Mouse (Mus musculus) MEL (cell line): ENCODE results near the gene Ube3c. TPM values are rescaled to one million over a fixed set of nuclear protein-coding genes. Genes with fewer than 3 reads are reported as not detected.

Experiments used
- DNase-seq: peaks from one replicate; pipeline ENCODE4 v3.0.0; 2011; ENCODE audit warnings: low read depth, low spot score
- H3K27ac ChIP-seq: 2 replicates; pipeline ENCODE4 v1.5.1; 2012; ENCODE audit warnings: low read depth, mild to moderate bottlenecking, control low read depth, low read length, moderate library complexity; ENCODE audit not compliant: control insufficient read depth
- H3K27me3 ChIP-seq, 2 experiments: fragments of 150-350 bp in 1 of 2; sonication (generic) in 1 of 2; 2 replicates each; pipeline ENCODE4 v1.6.1; 2012; ENCODE audit warnings: low read length in 2 of 2, mild to moderate bottlenecking in 2 of 2, improper control_type of control experiment in 1 of 2, moderate library complexity in 1 of 2; ENCODE audit not compliant: insufficient read depth in 2 of 2, control insufficient read depth in 1 of 2
- H3K36me3 ChIP-seq, 2 experiments: 2 replicates each; pipeline ENCODE4 v1.6.1; 2012 to 2014; ENCODE audit warnings: low read length in 2 of 2, improper control_type of control experiment in 1 of 2, inconsistent platforms in 1 of 2, mild to moderate bottlenecking in 1 of 2; ENCODE audit not compliant: insufficient read depth in 2 of 2, control insufficient read depth in 1 of 2
- H3K4me1 ChIP-seq, 2 experiments: fragments of 150-350 bp in 1 of 2; sonication (generic) in 1 of 2; 2 replicates each; pipeline ENCODE4 v1.6.1; 2012; ENCODE audit warnings: low read length in 2 of 2, improper control_type of control experiment in 1 of 2, mild to moderate bottlenecking in 1 of 2; ENCODE audit not compliant: insufficient read depth in 2 of 2, control insufficient read depth in 1 of 2
- H3K4me3 ChIP-seq, 2 experiments: fragments of 150-350 bp in 1 of 2; sonication (generic) in 1 of 2; 2 replicates each; pipeline ENCODE4 v1.5.1; 2012; ENCODE audit warnings: low read depth in 2 of 2, low read length in 2 of 2, mild to moderate bottlenecking in 2 of 2, moderate library complexity in 2 of 2, control low read depth in 1 of 2, improper control_type of control experiment in 1 of 2; ENCODE audit not compliant: control insufficient read depth in 1 of 2, insufficient read depth in 1 of 2
- H3K79me2 ChIP-seq: 2 replicates; pipeline ENCODE4 v1.6.1; 2012; ENCODE audit warnings: mild to moderate bottlenecking, low read length, moderate library complexity; ENCODE audit not compliant: control insufficient read depth, poor library complexity, insufficient read depth
- H3K9ac ChIP-seq: 2 replicates; pipeline ENCODE4 v1.6.1; 2012; ENCODE audit warnings: low read depth, mild to moderate bottlenecking, control low read depth, low read length, moderate library complexity; ENCODE audit not compliant: control insufficient read depth, poor library complexity, severe bottlenecking
- H3K9me3 ChIP-seq: fragments of 150-350 bp; sonication (generic); replicated peaks from 2 replicates; pipeline ENCODE4 v1.6.1; 2012; ENCODE audit warnings: mild to moderate bottlenecking, low read length, improper control_type of control experiment, moderate library complexity; ENCODE audit not compliant: insufficient read depth
- CTCF ChIP-seq, 3 experiments: IDR thresholded peaks in 2 of 3; conservative IDR thresholded peaks in 1 of 3; 2 replicates each; pipeline ENCODE4 v1.5.1; 2011 to 2012; ENCODE audit warnings: low read length in 3 of 3, low read depth in 2 of 3, mild to moderate bottlenecking in 2 of 3, improper control_type of control experiment in 1 of 3, inconsistent platforms in 1 of 3, mixed read lengths in 1 of 3, moderate library complexity in 1 of 3; ENCODE audit not compliant: control insufficient read depth in 1 of 3, insufficient read depth in 1 of 3, poor library complexity in 1 of 3, severe bottlenecking in 1 of 3
- E2F4 ChIP-seq: IDR thresholded peaks from 2 replicates; pipeline ENCODE4 v1.6.1; 2011; ENCODE audit warnings: low read depth, low read length, improper control_type of control experiment, borderline replicate concordance
- ELF1 ChIP-seq: IDR thresholded peaks from 2 replicates; pipeline ENCODE4 v1.6.1; 2014; ENCODE audit warnings: low read depth, mild to moderate bottlenecking, inconsistent platforms, low read length, improper control_type of control experiment, moderate library complexity
- ETS1 ChIP-seq: IDR thresholded peaks from 2 replicates; pipeline ENCODE4 v1.6.1; 2012; ENCODE audit warnings: low read depth, mild to moderate bottlenecking, inconsistent platforms, low read length, improper control_type of control experiment, moderate library complexity
- GATA1 ChIP-seq: IDR thresholded peaks from 2 replicates; pipeline ENCODE4 v1.6.1; 2011; ENCODE audit warnings: low read depth, low read length, improper control_type of control experiment
- KAT2A ChIP-seq: conservative IDR thresholded peaks from 2 replicates; pipeline ENCODE4 v1.6.1; 2012; ENCODE audit warnings: low read depth, low read length, improper control_type of control experiment, inconsistent platforms
- MEF2A ChIP-seq: IDR thresholded peaks from 2 replicates; pipeline ENCODE4 v1.6.1; 2014; ENCODE audit warnings: low read depth, mild to moderate bottlenecking, inconsistent platforms, low read length, improper control_type of control experiment; ENCODE audit not compliant: poor library complexity, insufficient replicate concordance, severe bottlenecking; ENCODE audit errors: extremely low read depth
- MXI1 ChIP-seq: IDR thresholded peaks from 2 replicates; pipeline ENCODE4 v1.6.1; 2011; ENCODE audit warnings: mild to moderate bottlenecking, low read depth, low read length, improper control_type of control experiment
- POLR2AphosphoS5 ChIP-seq: IDR thresholded peaks from 2 replicates; pipeline ENCODE4 v1.6.1; 2012; ENCODE audit warnings: low read depth, borderline replicate concordance, mild to moderate bottlenecking, inconsistent platforms, low read length, moderate library complexity, mixed read lengths
- RCOR1 ChIP-seq: IDR thresholded peaks from 2 replicates; pipeline ENCODE4 v1.6.1; 2012; ENCODE audit warnings: low read depth, mild to moderate bottlenecking, inconsistent platforms, low read length, improper control_type of control experiment
- SIN3A ChIP-seq: IDR thresholded peaks from 2 replicates; pipeline ENCODE4 v1.6.1; 2012; ENCODE audit warnings: low read length, improper control_type of control experiment, inconsistent platforms
- TAL1 ChIP-seq: IDR thresholded peaks from 2 replicates; pipeline ENCODE4 v1.6.1; 2012; ENCODE audit warnings: mild to moderate bottlenecking, inconsistent platforms, low read length, moderate library complexity, mixed read lengths
- UBTF ChIP-seq: IDR thresholded peaks from 2 replicates; pipeline ENCODE4 v1.6.1; 2012; ENCODE audit warnings: low read depth, mild to moderate bottlenecking, inconsistent platforms, low read length, improper control_type of control experiment, moderate library complexity, borderline replicate concordance; ENCODE audit not compliant: insufficient read depth
- USF1 ChIP-seq: IDR thresholded peaks from 2 replicates; pipeline ENCODE4 v1.6.1; 2014; ENCODE audit warnings: low read depth, mild to moderate bottlenecking, inconsistent platforms, low read length, improper control_type of control experiment, moderate library complexity
- ZC3H11A ChIP-seq: IDR thresholded peaks from 2 replicates; pipeline ENCODE4 v1.6.1; 2012; ENCODE audit warnings: low read depth, mild to moderate bottlenecking, inconsistent platforms, low read length, improper control_type of control experiment
- ZKSCAN1 ChIP-seq: IDR thresholded peaks from 2 replicates; pipeline ENCODE4 v1.6.1; 2012; ENCODE audit warnings: low read depth, mild to moderate bottlenecking, inconsistent platforms, low read length, improper control_type of control experiment, moderate library complexity
- ZMIZ1 ChIP-seq: IDR thresholded peaks from 2 replicates; pipeline ENCODE4 v1.6.1; 2012; ENCODE audit warnings: low read depth, mild to moderate bottlenecking, inconsistent platforms, low read length, improper control_type of control experiment, moderate library complexity
- polyA plus RNA-seq, 2 experiments: library from polyadenylated mRNA; stranded (reverse) in 1 of 2; unstranded in 1 of 2; fragments of >175 nt in 1 of 2; fragments of >200 nt in 1 of 2; gene quantifications; 2 replicates each; pipeline versions ENCODE4 v1.2.1 to v1.2.4; 2012; ENCODE audit warnings: low replicate concordance in 2 of 2, low read depth in 1 of 2; ENCODE audit not compliant: insufficient read length in 2 of 2, insufficient read depth in 1 of 2, missing spikeins in 1 of 2
- total RNA-seq: library from RNA; depleted of rRNA; stranded (reverse); fragments of 300-350 nt; gene quantifications from 2 replicates; pipeline ENCODE4 v1.2.3, GENCODE M21; 2012

The Ube3c gene
- total and polyA plus RNA-seq, 3 experiments, result 34.7 to 39.6 TPM; not detected in 1

DNA sequence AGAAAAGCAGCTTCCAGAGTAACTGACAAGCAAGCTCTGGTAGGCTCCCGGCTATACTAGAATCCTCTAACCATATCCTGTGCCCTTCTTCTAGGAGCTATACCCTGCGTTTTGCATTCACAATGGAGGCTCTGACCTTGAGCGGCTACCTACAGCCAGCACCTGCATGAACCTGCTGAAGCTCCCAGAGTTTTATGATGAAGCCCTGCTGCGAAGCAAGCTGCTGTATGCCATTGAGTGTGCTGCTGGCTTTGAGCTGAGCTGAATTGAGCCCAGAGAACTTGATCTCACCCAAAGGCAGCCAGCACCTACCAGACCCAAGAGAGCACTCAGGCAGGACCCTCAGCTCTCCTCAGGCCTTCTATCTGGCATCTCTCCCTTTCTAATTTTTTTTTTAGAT lies 105.3 kb downstream of the Ube3c start:
- H3K4me3 ChIP-seq, result no peak overlapping the region
- no peaks in the 10 kb centered on the region for H3K27me3 ChIP-seq
- no peaks in the 10 kb centered on the region for H3K79me2 ChIP-seq
- no peak overlapping the region for H3K27ac ChIP-seq
- TF ChIP-seq MEF2A (no peak), KAT2A (no peak), USF1 (no peak), ETS1 (no peak)
- H3K9me3 ChIP-seq, result no peaks in the 10 kb centered on the region
- H3K4me1 ChIP-seq, result no peaks in the 10 kb centered on the region
- DNase-seq, result no peak
- H3K36me3 ChIP-seq, result peaks cover 0 to 22% of the 10 kb centered on the region in 2 experiments; a peak in 2 of 4 replicates
- no peak overlapping the region for H3K9ac ChIP-seq

- no peak for DNase-seq
- no peak for TF ChIP-seq E2F4
- no peak for TF ChIP-seq RCOR1
- TF ChIP-seq TAL1, result no peak
- TF ChIP-seq ELF1, result no peak
- no peak for TF ChIP-seq MXI1
- no peak for TF ChIP-seq ZC3H11A
- no peak for TF ChIP-seq CTCF (IDR thresholded peaks at IDR 0.05 in 2 of 3, conservative IDR thresholded peaks at IDR 0.05 in 1 of 3; ENCODE audit: control insufficient read depth in 1 of 3, insufficient read depth in 1 of 3, low read depth in 2 of 3, low read length in 3 of 3, poor library complexity in 1 of 3, severe bottlenecking in 1 of 3)
- TF ChIP-seq KAT2A, result no peak
- no peak for TF ChIP-seq ZMIZ1
- no peak for TF ChIP-seq POLR2AphosphoS5
- TF ChIP-seq UBTF, result no peak
- TF ChIP-seq SIN3A, result no peak
- TF ChIP-seq GATA1, result no peak
- TF ChIP-seq ZKSCAN1, result no peak
- Histone ChIP-seq H3K36me3 (peaks cover 0 to 14% of the 10 kb centered on the region in 2 experiments; a peak in 2 of 4 replicates), H3K4me1 (no peaks in the 10 kb centered on the region), H3K9me3 (no peaks in the 10 kb centered on the region), H3K9ac (no peak overlapping the region), H3K27me3 (no peaks in the 10 kb centered on the region), H3K4me3 (no peak overlapping the region), H3K27ac (no peak overlapping the region), H3K79me2 (no peaks in the 10 kb centered on the region)
Observed at GRCm38 (mm10) chr5:29676445-29676844, 107.4 kb downstream of the Ube3c start.
